Mouse (Mus musculus): Measurements from ENCODE around the gene Arhgap19. TPM values are rescaled to one million over a fixed set of nuclear protein-coding genes. Genes with fewer than 3 reads are reported as not detected.

Arhgap19 gene
- polyA plus RNA-seq, 1 experiment from 2014 or later, result 3.5 TPM

DNA sequence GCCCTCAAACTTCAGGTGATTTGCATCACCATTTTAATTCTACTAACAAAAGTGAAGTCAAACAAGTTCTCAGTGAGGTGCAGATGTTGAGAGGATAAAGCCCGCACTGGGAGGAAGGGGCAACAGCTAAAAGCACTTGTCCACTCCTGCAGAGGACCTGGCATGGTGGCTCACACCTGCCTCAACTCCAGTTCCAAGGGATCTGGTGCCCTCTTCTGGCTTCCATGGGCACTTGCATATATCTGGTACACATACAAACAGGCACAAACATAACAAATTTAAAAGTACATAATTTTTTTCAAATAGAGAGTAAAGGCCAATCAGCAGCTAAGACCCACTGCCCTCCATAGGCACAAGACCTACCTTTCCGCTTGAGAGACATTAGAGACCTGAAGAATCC, 10.5 kb downstream of the Arhgap19 start:
- no peak overlapping the region for H3K4me3 ChIP-seq (ENCODE audit: low read depth, low read length)
- peaks cover 8% of the 10 kb centered on the region; the same call in 1 of the 2 replicates for H3K4me1 ChIP-seq (replicated peaks; ENCODE audit: control insufficient read depth, insufficient read depth, low read length)
- TF ChIP-seq CTCF (IDR thresholded peaks at IDR 0.05; ENCODE audit: low read depth), result peak; percentile 63
- no peaks in the 10 kb centered on the region for H3K9me3 ChIP-seq (ENCODE audit: control insufficient read depth)
- H3K9ac ChIP-seq (ENCODE audit: low read depth, low read length), result no peak overlapping the region
- H3K4me2 ChIP-seq (replicated peaks; ENCODE audit: low read depth), result no peak overlapping the region
- peaks cover 11% of the 10 kb centered on the region for H3K36me3 ChIP-seq (ENCODE audit: control insufficient read depth, insufficient read depth)
- no peaks in the 10 kb centered on the region for H3K27me3 ChIP-seq (replicated peaks; ENCODE audit: control insufficient read depth, insufficient read depth, low read length)
- no peak for ATAC-seq
- no peak overlapping the region for H3K27ac ChIP-seq (ENCODE audit: low read depth, low read length)
- 97% methylated on average over 2 of the region's 2 CpGs for WGBS

DNA sequence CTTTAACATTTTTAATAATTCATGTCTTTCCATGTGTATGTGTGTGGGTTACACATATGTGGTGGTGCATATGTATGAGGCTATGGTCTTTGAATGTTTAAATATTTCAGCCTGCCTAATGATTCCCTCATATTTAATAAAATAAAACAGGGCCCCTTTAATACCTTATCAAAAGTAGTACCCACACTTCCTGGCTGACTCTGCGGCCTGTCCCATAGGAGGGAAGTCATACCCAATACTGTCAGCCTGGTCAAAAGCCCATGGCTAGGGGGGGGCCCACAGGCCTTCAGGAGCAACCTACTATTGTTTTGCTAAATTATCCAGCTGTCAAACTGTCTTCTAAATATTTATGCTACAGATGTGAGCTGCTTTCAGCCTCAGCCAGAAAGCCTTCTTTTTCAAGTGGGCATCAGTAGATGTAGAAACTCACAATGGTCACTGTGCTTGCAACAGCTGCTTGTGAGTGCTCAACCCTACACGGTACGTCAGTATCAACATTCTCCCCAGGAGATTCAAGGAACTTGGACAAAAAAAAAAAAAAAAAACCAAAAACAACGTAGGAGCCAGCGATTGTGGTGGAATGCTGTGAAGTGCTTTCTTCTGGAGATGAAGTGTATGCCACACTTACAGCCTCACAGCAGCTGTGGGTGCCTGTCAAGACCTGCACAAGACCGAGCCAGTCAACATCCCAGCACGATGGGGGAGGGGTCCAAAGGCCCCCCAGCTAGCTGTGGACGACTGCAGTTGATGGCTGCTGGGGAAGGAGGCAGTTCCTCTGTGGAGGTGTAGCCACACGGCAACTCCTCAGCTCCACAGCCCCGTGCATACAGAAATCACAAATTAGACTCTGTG, 12.5 kb downstream of the Arhgap19 start:
- Histone ChIP-seq H3K4me3 (ENCODE audit: low read depth, low read length) (no peak overlapping the region), H3K9me3 (ENCODE audit: control insufficient read depth) (no peaks in the 10 kb centered on the region), H3K4me2 (replicated peaks; ENCODE audit: low read depth) (no peak overlapping the region), H3K9ac (ENCODE audit: low read depth, low read length) (no peak overlapping the region), H3K36me3 (ENCODE audit: control insufficient read depth, insufficient read depth) (peaks cover 24% of the 10 kb centered on the region), H3K27me3 (replicated peaks; ENCODE audit: control insufficient read depth, insufficient read depth, low read length) (no peaks in the 10 kb centered on the region), H3K27ac (ENCODE audit: low read depth, low read length) (no peak overlapping the region), H3K4me1 (replicated peaks; ENCODE audit: control insufficient read depth, insufficient read depth, low read length) (no peaks in the 10 kb centered on the region; the same call in 1 of the 2 replicates)
- WGBS, result 63% methylated on average over 10 of the region's 10 CpGs
- no peak for TF ChIP-seq CTCF (IDR thresholded peaks at IDR 0.05; ENCODE audit: low read depth)
- ATAC-seq, result no peak

DNA sequence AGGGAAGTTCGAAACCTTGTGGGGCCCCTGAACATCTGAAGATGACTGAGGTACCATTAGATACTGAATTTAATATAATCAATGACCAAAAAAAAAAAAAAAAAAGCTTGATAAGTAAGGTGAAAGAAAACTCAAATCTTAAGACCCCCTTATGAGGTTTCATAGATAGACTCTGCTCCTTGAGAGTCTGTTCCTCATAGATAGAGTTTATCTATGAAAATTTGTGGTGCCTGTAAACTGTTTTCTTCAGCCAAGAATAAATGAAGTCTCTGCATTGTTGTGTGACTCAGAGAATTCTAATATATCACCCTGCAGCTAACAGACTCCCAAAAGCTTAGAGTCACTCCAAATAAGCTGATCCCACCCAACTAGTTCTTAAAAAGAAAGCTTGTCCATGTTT, 15.0 kb downstream of the Arhgap19 start:
- ATAC-seq, result no peak
- no peak for TF ChIP-seq CTCF (IDR thresholded peaks at IDR 0.05; ENCODE audit: low read depth)
- WGBS, result 97% methylated on average over 1 of the region's 1 CpGs
- no peaks in the 10 kb centered on the region for H3K27me3 ChIP-seq (replicated peaks; ENCODE audit: control insufficient read depth, insufficient read depth, low read length)
- no peak overlapping the region for H3K4me3 ChIP-seq (ENCODE audit: low read depth, low read length)
- H3K9ac ChIP-seq (ENCODE audit: low read depth, low read length), result no peak overlapping the region
- no peaks in the 10 kb centered on the region for H3K9me3 ChIP-seq (ENCODE audit: control insufficient read depth)
- H3K4me1 ChIP-seq (replicated peaks; ENCODE audit: control insufficient read depth, insufficient read depth, low read length), result no peaks in the 10 kb centered on the region
- H3K27ac ChIP-seq (ENCODE audit: low read depth, low read length), result no peak overlapping the region
- H3K36me3 ChIP-seq (ENCODE audit: control insufficient read depth, insufficient read depth), result peaks cover 24% of the 10 kb centered on the region
- H3K4me2 ChIP-seq (replicated peaks; ENCODE audit: low read depth), result no peak overlapping the region

DNA sequence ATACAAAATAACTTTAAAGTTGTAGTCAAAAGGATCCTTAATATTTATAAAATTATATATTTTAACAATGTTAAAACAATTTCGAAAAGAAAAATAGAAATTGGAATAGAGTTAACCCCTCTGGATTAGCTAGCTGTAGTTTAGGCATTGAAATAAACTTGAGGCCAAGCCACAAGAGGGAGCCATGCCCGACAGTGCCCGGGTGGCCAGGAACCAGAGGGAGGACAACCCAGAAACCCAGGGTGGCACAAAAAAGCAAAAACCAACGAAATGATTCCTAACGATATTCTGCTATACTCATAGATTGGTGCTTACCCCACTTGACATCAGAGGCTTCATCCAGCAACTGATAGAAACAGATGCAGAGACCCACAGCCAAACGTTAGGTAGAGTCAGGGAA, 24.3 kb downstream of the Arhgap19 start:
- H3K27me3 ChIP-seq (replicated peaks; ENCODE audit: control insufficient read depth, insufficient read depth, low read length), result no peaks in the 10 kb centered on the region
- ATAC-seq, result no peak
- H3K9ac ChIP-seq (ENCODE audit: low read depth, low read length), result no peak overlapping the region
- peak; percentile 52 for TF ChIP-seq CTCF (IDR thresholded peaks at IDR 0.05; ENCODE audit: low read depth)
- peaks cover 47% of the 10 kb centered on the region for H3K36me3 ChIP-seq (ENCODE audit: control insufficient read depth, insufficient read depth)
- WGBS, result 88% methylated on average over 6 of the region's 6 CpGs
- no peak overlapping the region for H3K4me3 ChIP-seq (ENCODE audit: low read depth, low read length)
- no peak overlapping the region for H3K4me2 ChIP-seq (replicated peaks; ENCODE audit: low read depth)
- no peak overlapping the region for H3K27ac ChIP-seq (ENCODE audit: low read depth, low read length)
- no peaks in the 10 kb centered on the region for H3K4me1 ChIP-seq (replicated peaks; ENCODE audit: control insufficient read depth, insufficient read depth, low read length)
- H3K9me3 ChIP-seq (ENCODE audit: control insufficient read depth), result no peaks in the 10 kb centered on the region

DNA sequence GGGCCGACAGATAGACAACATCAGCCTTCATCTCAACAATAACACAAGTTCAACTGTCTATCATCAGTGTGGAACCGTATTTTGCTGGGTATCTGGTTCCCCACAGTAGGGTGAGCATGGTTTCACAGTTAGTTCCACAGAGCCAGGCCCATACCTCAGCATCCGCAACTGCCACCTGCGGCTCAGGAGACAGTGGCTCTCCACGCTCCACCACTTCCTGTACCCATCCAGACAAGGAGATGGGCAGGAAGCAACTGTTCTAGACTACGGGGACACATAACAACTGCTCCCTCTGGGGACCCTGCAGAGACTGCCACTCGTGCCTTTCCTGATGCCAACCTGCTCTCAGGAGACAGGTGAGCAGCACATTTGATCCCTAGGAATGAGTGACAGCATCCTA, 33.1 kb downstream of the Arhgap19 start:
- H3K9me3 ChIP-seq (ENCODE audit: control insufficient read depth), result no peaks in the 10 kb centered on the region
- TF ChIP-seq CTCF (IDR thresholded peaks at IDR 0.05; ENCODE audit: low read depth), result no peak
- H3K27me3 ChIP-seq (replicated peaks; ENCODE audit: control insufficient read depth, insufficient read depth, low read length), result no peaks in the 10 kb centered on the region
- H3K4me2 ChIP-seq (replicated peaks; ENCODE audit: low read depth), result no peak overlapping the region
- WGBS, result 91% methylated on average over 7 of the region's 7 CpGs
- no peak for ATAC-seq
- H3K36me3 ChIP-seq (ENCODE audit: control insufficient read depth, insufficient read depth), result peaks cover 35% of the 10 kb centered on the region
- H3K4me3 ChIP-seq (ENCODE audit: low read depth, low read length), result no peak overlapping the region
- H3K27ac ChIP-seq (ENCODE audit: low read depth, low read length), result no peak overlapping the region
- H3K4me1 ChIP-seq (replicated peaks; ENCODE audit: control insufficient read depth, insufficient read depth, low read length), result no peaks in the 10 kb centered on the region
- no peak overlapping the region for H3K9ac ChIP-seq (ENCODE audit: low read depth, low read length)

DNA sequence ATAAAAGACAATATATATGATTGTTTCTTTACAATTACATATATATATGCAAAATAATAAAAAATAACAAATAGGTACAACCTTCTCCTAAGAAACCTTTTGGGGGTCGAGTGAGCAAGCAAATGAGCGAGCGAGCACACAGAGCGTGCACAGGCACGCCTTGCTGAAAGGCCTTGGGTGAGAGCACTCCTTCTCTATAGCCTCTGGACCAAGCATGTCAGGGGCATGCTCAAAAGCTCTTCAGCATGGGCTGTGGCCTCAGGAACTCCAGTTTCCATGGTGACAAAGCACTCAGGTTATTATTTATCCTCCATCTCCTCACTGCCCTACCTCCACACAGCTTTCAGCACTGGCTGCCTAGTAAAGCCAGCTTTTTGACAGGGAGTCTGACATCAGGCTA, 35.2 kb downstream of the Arhgap19 start:
- no peak overlapping the region for H3K9ac ChIP-seq (ENCODE audit: low read depth, low read length)
- WGBS, result 88% methylated on average over 5 of the region's 5 CpGs
- H3K9me3 ChIP-seq (ENCODE audit: control insufficient read depth), result no peaks in the 10 kb centered on the region
- H3K27ac ChIP-seq (ENCODE audit: low read depth, low read length), result no peak overlapping the region
- no peak for TF ChIP-seq CTCF (IDR thresholded peaks at IDR 0.05; ENCODE audit: low read depth)
- peaks cover 19% of the 10 kb centered on the region for H3K36me3 ChIP-seq (ENCODE audit: control insufficient read depth, insufficient read depth)
- H3K4me3 ChIP-seq (ENCODE audit: low read depth, low read length), result no peak overlapping the region
- no peak for ATAC-seq
- no peaks in the 10 kb centered on the region for H3K27me3 ChIP-seq (replicated peaks; ENCODE audit: control insufficient read depth, insufficient read depth, low read length)
- no peak overlapping the region for H3K4me2 ChIP-seq (replicated peaks; ENCODE audit: low read depth)
- H3K4me1 ChIP-seq (replicated peaks; ENCODE audit: control insufficient read depth, insufficient read depth, low read length), result no peaks in the 10 kb centered on the region
